Comparison of ENCODE assay signal across 19 mouse cellular contexts in the genomic region with DNA sequence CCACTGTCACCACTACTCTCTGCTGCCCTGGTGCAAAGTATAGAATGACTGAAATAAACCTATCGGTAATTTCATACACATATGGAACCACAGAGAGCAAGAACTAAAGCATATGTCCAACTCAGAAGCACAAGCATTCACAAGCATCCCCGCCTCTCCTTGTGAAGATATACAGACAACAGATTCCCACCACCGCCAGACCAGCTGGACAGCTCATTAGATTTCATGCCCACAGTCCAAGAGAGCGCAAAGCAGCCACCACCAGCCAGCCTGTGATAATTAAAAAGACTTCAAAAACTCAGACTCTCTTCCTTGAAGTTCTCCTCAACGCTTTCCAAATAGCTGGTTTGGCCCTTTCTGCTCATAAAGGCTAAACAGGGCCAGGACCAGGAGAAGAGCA.
"Had no signal": no experiment of that assay in that cellular context is flagged by ENCODE, and none has a peak within 500 bp of the region (broad histone marks: within the 10 kb centered on the region; RNA-seq: fewer than 3 reads in every experiment).

No protein-coding gene starts in this region.

- H3K9me3 ChIP-seq: liver, embryonic 13.5 days; midbrain, embryonic 15.5 days; neural tube, embryonic 13.5 days had no signal

- H3K27me3 ChIP-seq: liver, embryonic 13.5 days; midbrain, embryonic 15.5 days had no signal

- H3K4me3 ChIP-seq: liver, embryonic 13.5 days; midbrain, embryonic 15.5 days; myocyte; neural tube, embryonic 13.5 days had no signal

- H3K27ac ChIP-seq: kidney, postnatal 0 days; liver, embryonic 13.5 days; midbrain, embryonic 15.5 days; neural tube, embryonic 13.5 days; stomach, postnatal 0 days had no signal

- DNase-seq: kidney, adult 18-20 months; kidney, adult 9 months; kidney, postnatal 25 days; liver, embryonic 13.5 days; lung, adult 2 months; lung, postnatal 14 days; lung, postnatal 4 days; retina, postnatal 1 day; right cerebral cortex, postnatal 14 days; right cerebral cortex, postnatal 4 days; thymus, adult 2 months; thymus, postnatal 14 days; thymus, postnatal 4 days had no signal

- H3K9ac ChIP-seq: liver, embryonic 13.5 days; midbrain, embryonic 15.5 days; neural tube, embryonic 13.5 days had no signal

- H3K4me1 ChIP-seq: liver, embryonic 13.5 days; midbrain, embryonic 15.5 days had no signal

- H3K4me2 ChIP-seq: liver, embryonic 13.5 days; midbrain, embryonic 11.5 days; midbrain, embryonic 15.5 days; neural tube, embryonic 13.5 days had no signal

- H3K36me3 ChIP-seq: liver, embryonic 13.5 days; midbrain, embryonic 15.5 days; neural tube, embryonic 13.5 days had no signal

- ATAC-seq: midbrain, embryonic 15.5 days had no signal
